Comparison of ENCODE assay signal across 13 mouse cellular contexts in genomic region chr11:54940056-54940455, GRCm38 (mm10). TPM values are rescaled to one million over a fixed set of nuclear protein-coding genes. Genes with fewer than 3 reads are reported as not detected.
DNase-seq lines count a peak whose midpoint lies in the region; ATAC-seq and TF ChIP-seq lines count a peak whose summit lies in the region.
"Had no signal": no experiment of that assay in that cellular context is flagged by ENCODE, and none has a peak within 500 bp of the region (broad histone marks: within the 10 kb centered on the region; RNA-seq: fewer than 3 reads in every experiment).

No protein-coding gene starts in this region.

- no peak for ATAC-seq in forebrain, embryonic 12.5 days (ENCODE audit: low FRiP score)
- ATAC-seq in intestine, postnatal 0 days: no peak
- ATAC-seq in forebrain, embryonic 14.5 days: no peak

- peaks cover 22% of the 10 kb centered on the region for H3K4me1 ChIP-seq in forebrain, embryonic 10.5 days
- H3K4me1 ChIP-seq in forebrain, embryonic 12.5 days: peaks cover 9% of the 10 kb centered on the region
- peaks cover 21% of the 10 kb centered on the region for H3K4me1 ChIP-seq in brown adipose tissue, adult 24 weeks (ENCODE audit: control insufficient read depth, insufficient read depth, insufficient read length, low read length)
- peaks cover 14% of the 10 kb centered on the region; the same call in 1 of the 2 replicates for H3K4me1 ChIP-seq in intestine, postnatal 0 days (replicated peaks; ENCODE audit: control insufficient read depth, insufficient read depth, low read length)
- peaks cover 6% of the 10 kb centered on the region for H3K4me1 ChIP-seq in forebrain, embryonic 14.5 days (ENCODE audit: control insufficient read depth, insufficient read depth, low read length)

- H3K27ac ChIP-seq in forebrain, embryonic 10.5 days: 0 out of 2 replicates have a peak overlapping the region, but pooled peaks have one; percentile 51
- H3K27ac ChIP-seq in forebrain, embryonic 12.5 days: no peak overlapping the region
- H3K27ac ChIP-seq in brown adipose tissue, adult 24 weeks (replicated peaks; ENCODE audit: low read depth, low read length): 0 out of 2 replicates have a peak overlapping the region, but pooled peaks have one; percentile 17
- peak overlapping the region; percentile 70 for H3K27ac ChIP-seq in intestine, postnatal 0 days (ENCODE audit: low read depth, low read length)
- no peak overlapping the region for H3K27ac ChIP-seq in forebrain, embryonic 14.5 days (ENCODE audit: low read depth, low read length)
- H3K27ac ChIP-seq: liver, embryonic 14.5 days had no signal

- 81% methylated on average over 7 of the region's 7 CpGs for WGBS in forebrain, embryonic 10.5 days
- WGBS in forebrain, embryonic 12.5 days: 79% methylated on average over 7 of the region's 7 CpGs
- 79% methylated on average over 7 of the region's 7 CpGs for WGBS in intestine, postnatal 0 days
- WGBS in forebrain, embryonic 14.5 days: 72% methylated on average over 7 of the region's 7 CpGs

- no peaks in the 10 kb centered on the region for H3K27me3 ChIP-seq in forebrain, embryonic 10.5 days (ENCODE audit: poor library complexity, severe bottlenecking)
- no peaks in the 10 kb centered on the region for H3K27me3 ChIP-seq in forebrain, embryonic 12.5 days
- no peaks in the 10 kb centered on the region for H3K27me3 ChIP-seq in intestine, postnatal 0 days (replicated peaks; ENCODE audit: control insufficient read depth, insufficient read depth, low read length)
- no peaks in the 10 kb centered on the region for H3K27me3 ChIP-seq in forebrain, embryonic 14.5 days (replicated peaks; ENCODE audit: control insufficient read depth, insufficient read depth, low read length)

- intact Hi-C loops in left cerebral cortex, postnatal 4 days (cut with DNase I): no loop called here
- intact Hi-C loops in left cerebral cortex, postnatal 14 days (cut with DNase I): no loop called here

- H3K36me3 ChIP-seq in forebrain, embryonic 10.5 days (replicated peaks): peaks cover 10% of the 10 kb centered on the region
- 0 out of 2 replicates have a peak, but pooled peaks cover 5% of the 10 kb centered on the region for H3K36me3 ChIP-seq in forebrain, embryonic 12.5 days (replicated peaks)
- peaks cover 44% of the 10 kb centered on the region for H3K36me3 ChIP-seq in intestine, postnatal 0 days (ENCODE audit: control insufficient read depth, insufficient read depth)
- peaks cover 5% of the 10 kb centered on the region; the same call in 1 of the 2 replicates for H3K36me3 ChIP-seq in forebrain, embryonic 14.5 days (ENCODE audit: control insufficient read depth, insufficient read depth, low read length)

- H3K9me3 ChIP-seq in forebrain, embryonic 10.5 days: no peaks in the 10 kb centered on the region
- H3K9me3 ChIP-seq in forebrain, embryonic 12.5 days: no peaks in the 10 kb centered on the region
- H3K9me3 ChIP-seq in intestine, postnatal 0 days (ENCODE audit: control insufficient read depth): no peaks in the 10 kb centered on the region
- H3K9me3 ChIP-seq in forebrain, embryonic 14.5 days (replicated peaks; ENCODE audit: control insufficient read depth, low read length): no peaks in the 10 kb centered on the region

- no peak overlapping the region for H3K9ac ChIP-seq in forebrain, embryonic 12.5 days
- no peak overlapping the region for H3K9ac ChIP-seq in intestine, postnatal 0 days (ENCODE audit: low read depth, low read length)
- no peak overlapping the region for H3K9ac ChIP-seq in forebrain, embryonic 14.5 days (ENCODE audit: low read length)
- H3K9ac ChIP-seq: liver, embryonic 14.5 days had no signal

- no peak for DNase-seq in forebrain, embryonic 10.5 days (ENCODE audit: extremely low spot score, low spot score)
- peak; percentile 25 for DNase-seq in left cerebral cortex, postnatal 4 days
- DNase-seq in left cerebral cortex, postnatal 14 days (ENCODE audit: low spot score in 2 of 2): no peak
- DNase-seq in urinary bladder, postnatal 36 days (ENCODE audit: low spot score in 2 of 2): no peak
- DNase-seq in forebrain, embryonic 14.5 days (ENCODE audit: low spot score): no peak
- DNase-seq: B cell, adult 2 months; heart, postnatal 10 days; lung, postnatal 4 days; midbrain, embryonic 14.5 days had no signal

- no peak overlapping the region for H3K4me3 ChIP-seq in forebrain, embryonic 10.5 days
- no peak overlapping the region for H3K4me3 ChIP-seq in forebrain, embryonic 12.5 days (replicated peaks)
- H3K4me3 ChIP-seq in brown adipose tissue, adult 24 weeks (ENCODE audit: insufficient read depth, low read depth, low read length): no peak overlapping the region
- no peak overlapping the region for H3K4me3 ChIP-seq in intestine, postnatal 0 days (ENCODE audit: low read depth, low read length)
- no peak overlapping the region for H3K4me3 ChIP-seq in forebrain, embryonic 14.5 days (ENCODE audit: low read depth, low read length)

- TF ChIP-seq CTCF in intestine, postnatal 0 days (IDR thresholded peaks at IDR 0.05; ENCODE audit: low read depth): no peak

- no peak overlapping the region for H3K4me2 ChIP-seq in forebrain, embryonic 12.5 days
- no peak overlapping the region for H3K4me2 ChIP-seq in intestine, postnatal 0 days (replicated peaks; ENCODE audit: low read depth)
- no peak overlapping the region for H3K4me2 ChIP-seq in forebrain, embryonic 14.5 days (ENCODE audit: low read length)

RNA-seq across cellular contexts. Expression of gene Tnip1, which starts 22.7 kb away (rescaled TPM):
- 8.8 and 10.0 TPM in 2 replicates for polyA plus RNA-seq in forebrain, embryonic 10.5 days (2016; fragmentation: Nextera tagmentation; extraction: Ambion mirVana)
- polyA plus RNA-seq in forebrain, embryonic 12.5 days (2016; fragmentation: Nextera tagmentation; extraction: Ambion mirVana): 9.8 and 12.1 TPM in 2 replicates
- total RNA-seq in left cerebral cortex, postnatal 4 days (2021): 10 to 100 TPM; 22.8 to 24.9 TPM
- 10 to 100 TPM; 32.4 to 35.0 TPM for total RNA-seq in left cerebral cortex, postnatal 14 days (2021)
- 16.0 and 16.9 TPM in 2 replicates for polyA plus RNA-seq in brown adipose tissue, adult 24 weeks (2012; ENCODE audit: insufficient read depth, insufficient read length, missing spikeins)
- 29.9 and 30.3 TPM in 2 replicates for polyA plus RNA-seq in intestine, postnatal 0 days (2015; fragmentation: Nextera tagmentation; extraction: Ambion mirVana)
- polyA plus RNA-seq in forebrain, embryonic 14.5 days (2014; fragmentation: Nextera tagmentation; extraction: Ambion mirVana): 8.1 and 9.6 TPM in 2 replicates

RNA-seq across cellular contexts. Expression of gene Gpx3, which starts 37.8 kb away (rescaled TPM):
- 59.5 and 61.2 TPM in 2 replicates for polyA plus RNA-seq in forebrain, embryonic 10.5 days (2016; fragmentation: Nextera tagmentation; extraction: Ambion mirVana)
- 33.9 and 37.6 TPM in 2 replicates for polyA plus RNA-seq in forebrain, embryonic 12.5 days (2016; fragmentation: Nextera tagmentation; extraction: Ambion mirVana)
- 1 to 10 TPM; 5.1 to 9.6 TPM for total RNA-seq in left cerebral cortex, postnatal 4 days (2021)
- 10 to 100 TPM in 1 of 2 experiments, 1 to 10 TPM in 1; 8.3 to 10.7 TPM for total RNA-seq in left cerebral cortex, postnatal 14 days (2021)
- 1,156 and 2,121 TPM in 2 replicates for polyA plus RNA-seq in brown adipose tissue, adult 24 weeks (2012; ENCODE audit: insufficient read depth, insufficient read length, missing spikeins)
- 6,664 and 6,785 TPM in 2 replicates for polyA plus RNA-seq in intestine, postnatal 0 days (2015; fragmentation: Nextera tagmentation; extraction: Ambion mirVana)
- 19.4 and 24.4 TPM in 2 replicates for polyA plus RNA-seq in forebrain, embryonic 14.5 days (2014; fragmentation: Nextera tagmentation; extraction: Ambion mirVana)

Comparison
In these comparisons a context has a peak if more than half of its experiments do, and no peak if none do; other contexts are left out.
1. H3K27ac ChIP-seq: peak in forebrain, embryonic 10.5 days (single experiment), brown adipose tissue, adult 24 weeks (single experiment) and intestine, postnatal 0 days (single experiment); none in forebrain, embryonic 12.5 days (single experiment) and forebrain, embryonic 14.5 days (single experiment).
2. RNA of gene Gpx3, which starts 37.8 kb away (polyA plus RNA-seq): 6,664 to 6,785 TPM in intestine, postnatal 0 days and 1,156 to 2,121 TPM in brown adipose tissue, adult 24 weeks; 59.5 to 61.2 TPM in forebrain, embryonic 10.5 days, 33.9 to 37.6 TPM in forebrain, embryonic 12.5 days and 19.4 to 24.4 TPM in forebrain, embryonic 14.5 days; every median in the first group is over 10 times any median in the second.